In the genomic region with DNA sequence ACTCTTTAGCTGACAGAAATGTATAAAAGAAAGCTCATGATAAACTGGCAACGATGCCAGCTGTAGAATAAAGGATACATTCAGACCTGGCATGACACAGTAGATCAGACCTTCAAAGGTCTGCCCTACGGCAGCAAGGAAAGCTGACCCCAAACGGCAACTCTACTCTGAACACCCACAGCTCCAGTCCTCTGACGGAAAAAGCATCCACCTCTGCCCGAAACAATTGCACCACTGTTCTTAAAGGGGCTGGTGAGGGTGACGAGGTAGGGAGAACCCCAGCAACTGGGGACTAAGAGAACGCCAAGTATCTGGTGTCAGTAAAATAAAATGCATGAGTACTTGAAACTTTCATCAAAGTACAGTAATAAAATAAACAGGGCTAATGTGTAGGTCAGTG, we compare ENCODE assay signal across 26 mouse cellular contexts.
"Had no signal": no experiment of that assay in that cellular context is flagged by ENCODE, and none has a peak within 500 bp of the region (broad histone marks: within the 10 kb centered on the region; RNA-seq: fewer than 3 reads in every experiment).

No protein-coding gene starts in this region.

- H3K9me3 ChIP-seq: heart, embryonic 13.5 days; heart, embryonic 15.5 days; hindbrain, embryonic 13.5 days; hindbrain, embryonic 15.5 days; kidney, embryonic 15.5 days; limb, embryonic 13.5 days; limb, embryonic 15.5 days; liver, embryonic 12.5 days had no signal

- DNase-seq: gastrocnemius, adult 2 months; gastrocnemius, postnatal 10 days; gastrocnemius, postnatal 25 days; heart, adult 18-20 months; heart, postnatal 14 days; heart, postnatal 36 days; kidney, adult 11 months; kidney, adult 2 months; kidney, adult 9 months; kidney, postnatal 14 days; kidney, postnatal 36 days; layer of hippocampus, postnatal 36 days; left cerebral cortex, postnatal 4 days had no signal

- H3K36me3 ChIP-seq: heart, embryonic 13.5 days; heart, embryonic 15.5 days; hindbrain, embryonic 13.5 days; hindbrain, embryonic 15.5 days; kidney, embryonic 15.5 days; limb, embryonic 13.5 days; limb, embryonic 15.5 days; liver, embryonic 12.5 days had no signal

- H3K4me2 ChIP-seq: heart, embryonic 11.5 days; heart, embryonic 13.5 days; heart, embryonic 15.5 days; hindbrain, embryonic 13.5 days; hindbrain, embryonic 15.5 days; kidney, embryonic 15.5 days; limb, embryonic 13.5 days; limb, embryonic 15.5 days; liver, embryonic 12.5 days had no signal

- H3K4me1 ChIP-seq: heart, embryonic 15.5 days; hindbrain, embryonic 15.5 days; kidney, embryonic 15.5 days; limb, embryonic 15.5 days had no signal

- H3K27me3 ChIP-seq: heart, embryonic 13.5 days; heart, embryonic 15.5 days; hindbrain, embryonic 13.5 days; hindbrain, embryonic 15.5 days; kidney, embryonic 15.5 days; limb, embryonic 13.5 days; limb, embryonic 15.5 days; liver, embryonic 12.5 days had no signal

- H3K4me3 ChIP-seq: gastrocnemius, adult 2 months; heart, embryonic 13.5 days; heart, embryonic 15.5 days; hindbrain, embryonic 13.5 days; hindbrain, embryonic 15.5 days; kidney, embryonic 15.5 days; limb, embryonic 13.5 days; limb, embryonic 15.5 days; liver, embryonic 12.5 days had no signal

- H3K27ac ChIP-seq: gastrocnemius, adult 2 months; heart, embryonic 13.5 days; heart, embryonic 15.5 days; hindbrain, embryonic 13.5 days; hindbrain, embryonic 15.5 days; hindbrain, postnatal 0 days; kidney, embryonic 15.5 days; kidney, postnatal 0 days; limb, embryonic 13.5 days; limb, embryonic 15.5 days; liver, embryonic 12.5 days; liver, embryonic 14.5 days had no signal

- H3K9ac ChIP-seq: heart, embryonic 13.5 days; heart, embryonic 15.5 days; hindbrain, embryonic 13.5 days; hindbrain, embryonic 15.5 days; kidney, embryonic 15.5 days; limb, embryonic 13.5 days; limb, embryonic 15.5 days; liver, embryonic 12.5 days; liver, embryonic 14.5 days had no signal

- ATAC-seq: hindbrain, postnatal 0 days; intestine, embryonic 16.5 days; liver, embryonic 12.5 days had no signal
